Mouse (Mus musculus): ENCODE measurements around the gene Scamp1.

GRCm38 (mm10) chr13:94262551-94262950 is 23.1 kb downstream of the Scamp1 start:
- TF ChIP-seq GATA1 (IDR thresholded peaks at IDR 0.05; ENCODE audit: borderline replicate concordance, low read length) (no peak), FLI1 (IDR thresholded peaks at IDR 0.05; ENCODE audit: low read length) (no peak)
